Mouse (Mus musculus) MEL (cell line): ENCODE results near the gene Lsmem1. TPM values are rescaled to one million over a fixed set of nuclear protein-coding genes. Genes with fewer than 3 reads are reported as not detected.

Experiments used
- DNase-seq: peaks from one replicate; pipeline ENCODE4 v3.0.0; 2011; ENCODE audit warnings: low read depth, low spot score
- H3K27ac ChIP-seq: 2 replicates; pipeline ENCODE4 v1.5.1; 2012; ENCODE audit warnings: low read depth, mild to moderate bottlenecking, control low read depth, low read length, moderate library complexity; ENCODE audit not compliant: control insufficient read depth
- H3K27me3 ChIP-seq, 2 experiments: fragments of 150-350 bp in 1 of 2; sonication (generic) in 1 of 2; 2 replicates each; pipeline ENCODE4 v1.6.1; 2012; ENCODE audit warnings: low read length in 2 of 2, mild to moderate bottlenecking in 2 of 2, improper control_type of control experiment in 1 of 2, moderate library complexity in 1 of 2; ENCODE audit not compliant: insufficient read depth in 2 of 2, control insufficient read depth in 1 of 2
- H3K36me3 ChIP-seq, 2 experiments: 2 replicates each; pipeline ENCODE4 v1.6.1; 2012 to 2014; ENCODE audit warnings: low read length in 2 of 2, improper control_type of control experiment in 1 of 2, inconsistent platforms in 1 of 2, mild to moderate bottlenecking in 1 of 2; ENCODE audit not compliant: insufficient read depth in 2 of 2, control insufficient read depth in 1 of 2
- H3K4me1 ChIP-seq, 2 experiments: fragments of 150-350 bp in 1 of 2; sonication (generic) in 1 of 2; 2 replicates each; pipeline ENCODE4 v1.6.1; 2012; ENCODE audit warnings: low read length in 2 of 2, improper control_type of control experiment in 1 of 2, mild to moderate bottlenecking in 1 of 2; ENCODE audit not compliant: insufficient read depth in 2 of 2, control insufficient read depth in 1 of 2
- H3K4me3 ChIP-seq, 2 experiments: fragments of 150-350 bp in 1 of 2; sonication (generic) in 1 of 2; 2 replicates each; pipeline ENCODE4 v1.5.1; 2012; ENCODE audit warnings: low read depth in 2 of 2, low read length in 2 of 2, mild to moderate bottlenecking in 2 of 2, moderate library complexity in 2 of 2, control low read depth in 1 of 2, improper control_type of control experiment in 1 of 2; ENCODE audit not compliant: control insufficient read depth in 1 of 2, insufficient read depth in 1 of 2
- H3K79me2 ChIP-seq: 2 replicates; pipeline ENCODE4 v1.6.1; 2012; ENCODE audit warnings: mild to moderate bottlenecking, low read length, moderate library complexity; ENCODE audit not compliant: control insufficient read depth, poor library complexity, insufficient read depth
- H3K9ac ChIP-seq: 2 replicates; pipeline ENCODE4 v1.6.1; 2012; ENCODE audit warnings: low read depth, mild to moderate bottlenecking, control low read depth, low read length, moderate library complexity; ENCODE audit not compliant: control insufficient read depth, poor library complexity, severe bottlenecking
- H3K9me3 ChIP-seq: fragments of 150-350 bp; sonication (generic); replicated peaks from 2 replicates; pipeline ENCODE4 v1.6.1; 2012; ENCODE audit warnings: mild to moderate bottlenecking, low read length, improper control_type of control experiment, moderate library complexity; ENCODE audit not compliant: insufficient read depth
- BHLHE40 ChIP-seq: IDR thresholded peaks from 2 replicates; pipeline ENCODE4 v1.6.1; 2012; ENCODE audit warnings: low read depth, mild to moderate bottlenecking, inconsistent platforms, low read length, improper control_type of control experiment, borderline replicate concordance
- CHD1 ChIP-seq: IDR thresholded peaks from 2 replicates; pipeline ENCODE4 v1.6.1; 2012; ENCODE audit warnings: low read depth, mild to moderate bottlenecking, inconsistent platforms, low read length, improper control_type of control experiment
- CHD2 ChIP-seq: IDR thresholded peaks from 2 replicates; pipeline ENCODE4 v1.6.1; 2011; ENCODE audit warnings: low read length, improper control_type of control experiment
- CTCF ChIP-seq, 3 experiments: IDR thresholded peaks in 2 of 3; conservative IDR thresholded peaks in 1 of 3; 2 replicates each; pipeline ENCODE4 v1.5.1; 2011 to 2012; ENCODE audit warnings: low read length in 3 of 3, low read depth in 2 of 3, mild to moderate bottlenecking in 2 of 3, improper control_type of control experiment in 1 of 3, inconsistent platforms in 1 of 3, mixed read lengths in 1 of 3, moderate library complexity in 1 of 3; ENCODE audit not compliant: control insufficient read depth in 1 of 3, insufficient read depth in 1 of 3, poor library complexity in 1 of 3, severe bottlenecking in 1 of 3
- E2F4 ChIP-seq: IDR thresholded peaks from 2 replicates; pipeline ENCODE4 v1.6.1; 2011; ENCODE audit warnings: low read depth, low read length, improper control_type of control experiment, borderline replicate concordance
- ELF1 ChIP-seq: IDR thresholded peaks from 2 replicates; pipeline ENCODE4 v1.6.1; 2014; ENCODE audit warnings: low read depth, mild to moderate bottlenecking, inconsistent platforms, low read length, improper control_type of control experiment, moderate library complexity
- EP300 ChIP-seq, 2 experiments: IDR thresholded peaks; 2 replicates each; pipeline ENCODE4 v1.6.1; 2011; ENCODE audit warnings: improper control_type of control experiment in 2 of 2, low read length in 2 of 2, low read depth in 1 of 2, mild to moderate bottlenecking in 1 of 2
- ETS1 ChIP-seq: IDR thresholded peaks from 2 replicates; pipeline ENCODE4 v1.6.1; 2012; ENCODE audit warnings: low read depth, mild to moderate bottlenecking, inconsistent platforms, low read length, improper control_type of control experiment, moderate library complexity
- GABPA ChIP-seq: IDR thresholded peaks from 2 replicates; pipeline ENCODE4 v1.6.1; 2012; ENCODE audit warnings: low read depth, mild to moderate bottlenecking, inconsistent platforms, low read length, improper control_type of control experiment, moderate library complexity
- GATA1 ChIP-seq: IDR thresholded peaks from 2 replicates; pipeline ENCODE4 v1.6.1; 2011; ENCODE audit warnings: low read depth, low read length, improper control_type of control experiment
- HCFC1 ChIP-seq: IDR thresholded peaks from 2 replicates; pipeline ENCODE4 v1.6.1; 2012; ENCODE audit warnings: low read depth, mild to moderate bottlenecking, inconsistent platforms, low read length, improper control_type of control experiment, moderate library complexity
- JUND ChIP-seq: IDR thresholded peaks from 2 replicates; pipeline ENCODE4 v1.6.1; 2011; ENCODE audit warnings: low read depth, mild to moderate bottlenecking, improper control_type of control experiment, low read length
- KAT2A ChIP-seq: conservative IDR thresholded peaks from 2 replicates; pipeline ENCODE4 v1.6.1; 2012; ENCODE audit warnings: low read depth, low read length, improper control_type of control experiment, inconsistent platforms
- MAFK ChIP-seq: IDR thresholded peaks from 2 replicates; pipeline ENCODE4 v1.6.1; 2011; ENCODE audit warnings: low read depth, mild to moderate bottlenecking, low read length, improper control_type of control experiment, borderline replicate concordance
- MAX ChIP-seq: IDR thresholded peaks from 2 replicates; pipeline ENCODE4 v1.6.1; 2011; ENCODE audit warnings: low read length, improper control_type of control experiment
- MAZ ChIP-seq: IDR thresholded peaks from 2 replicates; pipeline ENCODE4 v1.6.1; 2012; ENCODE audit warnings: low read depth, mild to moderate bottlenecking, inconsistent platforms, low read length, improper control_type of control experiment
- MXI1 ChIP-seq: IDR thresholded peaks from 2 replicates; pipeline ENCODE4 v1.6.1; 2011; ENCODE audit warnings: mild to moderate bottlenecking, low read depth, low read length, improper control_type of control experiment
- MYB ChIP-seq: IDR thresholded peaks from 2 replicates; pipeline ENCODE4 v1.6.1; 2011; ENCODE audit warnings: mild to moderate bottlenecking, low read depth, low read length, improper control_type of control experiment
- MYC ChIP-seq: IDR thresholded peaks from 2 replicates; pipeline ENCODE4 v1.6.1; 2011; ENCODE audit warnings: low read depth, mild to moderate bottlenecking, low read length, improper control_type of control experiment, moderate library complexity
- NELFE ChIP-seq: IDR thresholded peaks from 2 replicates; pipeline ENCODE4 v1.6.1; 2011; ENCODE audit warnings: low read depth, low read length, improper control_type of control experiment
- NRF1 ChIP-seq: IDR thresholded peaks from 2 replicates; pipeline ENCODE4 v1.6.1; 2014; ENCODE audit warnings: low read depth, mild to moderate bottlenecking, inconsistent platforms, low read length, improper control_type of control experiment, moderate library complexity; ENCODE audit not compliant: poor library complexity, insufficient read depth, severe bottlenecking
- POLR2A ChIP-seq, 2 experiments: IDR thresholded peaks; 2 replicates each; pipeline ENCODE4 v1.6.1; 2011 to 2012; ENCODE audit warnings: low read length in 2 of 2, mild to moderate bottlenecking in 2 of 2, control low read depth in 1 of 2, improper control_type of control experiment in 1 of 2, low read depth in 1 of 2, moderate library complexity in 1 of 2; ENCODE audit not compliant: control insufficient read depth in 1 of 2, insufficient read depth in 1 of 2, poor library complexity in 1 of 2
- POLR2AphosphoS2 ChIP-seq: IDR thresholded peaks from 2 replicates; pipeline ENCODE4 v1.6.1; 2011; ENCODE audit warnings: low read length, improper control_type of control experiment
- POLR2AphosphoS5 ChIP-seq: IDR thresholded peaks from 2 replicates; pipeline ENCODE4 v1.6.1; 2012; ENCODE audit warnings: low read depth, borderline replicate concordance, mild to moderate bottlenecking, inconsistent platforms, low read length, moderate library complexity, mixed read lengths
- SIN3A ChIP-seq: IDR thresholded peaks from 2 replicates; pipeline ENCODE4 v1.6.1; 2012; ENCODE audit warnings: low read length, improper control_type of control experiment, inconsistent platforms
- TAL1 ChIP-seq: IDR thresholded peaks from 2 replicates; pipeline ENCODE4 v1.6.1; 2012; ENCODE audit warnings: mild to moderate bottlenecking, inconsistent platforms, low read length, moderate library complexity, mixed read lengths
- TBP ChIP-seq: IDR thresholded peaks from 2 replicates; pipeline ENCODE4 v1.8.0; 2011; ENCODE audit warnings: low read depth, low read length, improper control_type of control experiment
- USF1 ChIP-seq: IDR thresholded peaks from 2 replicates; pipeline ENCODE4 v1.6.1; 2014; ENCODE audit warnings: low read depth, mild to moderate bottlenecking, inconsistent platforms, low read length, improper control_type of control experiment, moderate library complexity
- ZC3H11A ChIP-seq: IDR thresholded peaks from 2 replicates; pipeline ENCODE4 v1.6.1; 2012; ENCODE audit warnings: low read depth, mild to moderate bottlenecking, inconsistent platforms, low read length, improper control_type of control experiment
- ZKSCAN1 ChIP-seq: IDR thresholded peaks from 2 replicates; pipeline ENCODE4 v1.6.1; 2012; ENCODE audit warnings: low read depth, mild to moderate bottlenecking, inconsistent platforms, low read length, improper control_type of control experiment, moderate library complexity
- ZMIZ1 ChIP-seq: IDR thresholded peaks from 2 replicates; pipeline ENCODE4 v1.6.1; 2012; ENCODE audit warnings: low read depth, mild to moderate bottlenecking, inconsistent platforms, low read length, improper control_type of control experiment, moderate library complexity
- ZNF384 ChIP-seq: IDR thresholded peaks from 2 replicates; pipeline ENCODE4 v1.6.1; 2012; ENCODE audit warnings: low read depth, mild to moderate bottlenecking, inconsistent platforms, low read length, improper control_type of control experiment
- polyA plus RNA-seq, 2 experiments: library from polyadenylated mRNA; stranded (reverse) in 1 of 2; unstranded in 1 of 2; fragments of >175 nt in 1 of 2; fragments of >200 nt in 1 of 2; gene quantifications; 2 replicates each; pipeline versions ENCODE4 v1.2.1 to v1.2.4; 2012; ENCODE audit warnings: low replicate concordance in 2 of 2, low read depth in 1 of 2; ENCODE audit not compliant: insufficient read length in 2 of 2, insufficient read depth in 1 of 2, missing spikeins in 1 of 2
- total RNA-seq: library from RNA; depleted of rRNA; stranded (reverse); fragments of 300-350 nt; gene quantifications from 2 replicates; pipeline ENCODE4 v1.2.3, GENCODE M21; 2012

The Lsmem1 gene
- total and polyA plus RNA-seq, 3 experiments: 0.14 TPM; not detected in 2

GRCm38 (mm10) chr12:40223676-40224075, 24.4 kb upstream of the Lsmem1 start:
- Histone ChIP-seq H3K27ac (peak overlapping the region; percentile 81), H3K79me2 (peaks cover 33% of the 10 kb centered on the region), H3K4me1 (peaks cover 0 to 9% of the 10 kb centered on the region in 2 experiments; a peak in 3 of 4 replicates), H3K9ac (peak overlapping the region; percentile 79), H3K4me3 (peak overlapping the region; percentile 58 to 64), H3K36me3 (peaks cover 4 to 12% of the 10 kb centered on the region in 2 experiments), H3K27me3 (no peaks in the 10 kb centered on the region), H3K9me3 (no peaks in the 10 kb centered on the region)
- DNase-seq: peak; percentile 70
- TF ChIP-seq POLR2A (IDR thresholded peaks at IDR 0.05; ENCODE audit: control insufficient read depth in 1 of 2, insufficient read depth in 1 of 2, low read depth in 1 of 2, low read length in 2 of 2, poor library complexity in 1 of 2): no peak
- no peak for TF ChIP-seq ZKSCAN1
- TF ChIP-seq POLR2AphosphoS5: no peak
- TF ChIP-seq MAFK: no peak
- no peak; the same call in 1 of the 2 replicates for TF ChIP-seq MXI1
- no peak for TF ChIP-seq POLR2AphosphoS2
- TF ChIP-seq MAX: no peak
- no peak for TF ChIP-seq CHD1

- H3K9me3 ChIP-seq: no peaks in the 10 kb centered on the region
- H3K36me3 ChIP-seq: peaks cover 4 to 13% of the 10 kb centered on the region in 2 experiments
- peak overlapping the region; percentile 92 for H3K9ac ChIP-seq
- peak overlapping the region; percentile 84 for H3K27ac ChIP-seq
- DNase-seq: peak; percentile 99
- H3K4me3 ChIP-seq: peak overlapping the region; percentile 58 to 81
- H3K79me2 ChIP-seq: peaks cover 35% of the 10 kb centered on the region
- H3K4me1 ChIP-seq: peaks cover 0 to 11% of the 10 kb centered on the region in 2 experiments; a peak in 3 of 4 replicates
- H3K27me3 ChIP-seq: no peaks in the 10 kb centered on the region
- TF ChIP-seq ZMIZ1: peak; percentile 99
- TF ChIP-seq MYC: peak; percentile 95
- no peak for TF ChIP-seq CTCF (IDR thresholded peaks at IDR 0.05 in 2 of 3, conservative IDR thresholded peaks at IDR 0.05 in 1 of 3; ENCODE audit: control insufficient read depth in 1 of 3, insufficient read depth in 1 of 3, low read depth in 2 of 3, low read length in 3 of 3, poor library complexity in 1 of 3, severe bottlenecking in 1 of 3)
- TF ChIP-seq EP300 (IDR thresholded peaks at IDR 0.05; ENCODE audit: low read depth in 1 of 2, low read length in 2 of 2): no peak
- peak; percentile 99 for TF ChIP-seq HCFC1
- TF ChIP-seq KAT2A: peak; percentile 92; the same call in 1 of the 2 replicates
- no peak for TF ChIP-seq CHD2
- TF ChIP-seq E2F4: no peak
- no peak for TF ChIP-seq GABPA
- peak; percentile 40; the same call in 1 of the 2 replicates for TF ChIP-seq NRF1
- TF ChIP-seq TBP: peak; percentile 98
- TF ChIP-seq JUND: no peak
- no peak for TF ChIP-seq ZNF384
- TF ChIP-seq SIN3A: peak; percentile 83
- peak; percentile 73; the same call in 1 of the 2 replicates for TF ChIP-seq USF1
- peak; percentile 92 for TF ChIP-seq MXI1
- no peak for TF ChIP-seq ETS1
- TF ChIP-seq POLR2A (IDR thresholded peaks at IDR 0.05; ENCODE audit: control insufficient read depth in 1 of 2, insufficient read depth in 1 of 2, low read depth in 1 of 2, low read length in 2 of 2, poor library complexity in 1 of 2): peak; percentile 97 to 100
- TF ChIP-seq NELFE: peak; percentile 100
- TF ChIP-seq GATA1: no peak
- TF ChIP-seq CHD1: no peak
- no peak for TF ChIP-seq MAZ
- no peak for TF ChIP-seq MYB
- peak; percentile 47; the same call in 1 of the 2 replicates for TF ChIP-seq BHLHE40
- TF ChIP-seq TAL1: no peak
- peak; percentile 64; the same call in 1 of the 2 replicates for TF ChIP-seq ELF1
- no peak for TF ChIP-seq ZC3H11A
Observed at GRCm38 (mm10) chr12:40223082-40223619, 23.9 kb upstream of the Lsmem1 start.
